ENCODE assay signal across 9 mouse cellular contexts in the genomic region with DNA sequence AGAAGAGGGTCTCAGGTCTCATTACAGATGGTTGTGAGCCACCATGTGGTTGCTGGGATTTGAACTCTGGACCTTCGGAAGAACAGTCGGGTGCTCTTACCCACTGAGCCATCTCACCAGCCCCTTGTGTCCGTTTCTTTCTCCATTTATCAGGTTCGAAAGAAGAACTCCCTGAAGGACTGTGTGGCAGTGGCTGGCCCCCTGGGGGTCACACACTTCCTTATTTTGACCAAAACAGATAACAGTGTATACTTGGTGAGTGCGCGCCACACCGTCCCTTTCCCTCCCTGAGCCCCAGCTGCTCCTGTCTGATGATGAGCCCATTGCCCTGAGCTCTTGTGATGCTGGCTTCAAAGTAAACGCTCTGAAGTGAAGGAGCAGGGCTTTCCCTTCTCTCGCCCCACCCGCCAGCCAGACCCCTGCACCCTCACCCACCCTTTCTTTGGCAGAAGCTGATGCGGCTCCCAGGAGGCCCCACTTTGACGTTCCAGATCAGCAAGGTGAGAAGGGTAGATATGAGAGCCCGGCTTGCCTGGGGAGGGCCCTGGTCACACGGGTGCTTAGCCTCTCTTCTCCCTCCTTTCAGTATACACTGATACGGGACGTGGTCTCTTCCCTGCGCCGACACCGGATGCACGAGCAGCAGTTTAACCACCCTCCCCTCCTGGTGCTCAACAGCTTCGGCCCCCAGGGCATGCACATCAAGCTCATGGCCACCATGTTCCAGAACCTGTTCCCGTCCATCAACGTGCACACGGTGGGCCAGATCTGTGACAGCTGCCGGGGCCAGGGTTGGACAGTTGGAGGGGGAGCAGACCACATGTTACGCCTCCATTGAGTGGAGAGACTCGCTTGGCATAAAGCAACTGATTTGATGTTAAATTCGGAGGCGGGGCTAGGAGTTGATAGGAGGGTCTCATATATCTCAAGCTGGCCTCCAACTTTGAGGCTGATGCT. TPM values are rescaled to one million over a fixed set of nuclear protein-coding genes. Genes with fewer than 3 reads are reported as not detected.
A peak's percentile ranks its signal among the peaks of the same experiment; 100 is the strongest.
DNase-seq lines count a peak whose midpoint lies in the region; ATAC-seq and TF ChIP-seq lines count a peak whose summit lies in the region.
"Had no signal": no experiment of that assay in that cellular context is flagged by ENCODE, and none has a peak within 500 bp of the region (broad histone marks: within the 10 kb centered on the region; RNA-seq: fewer than 3 reads in every experiment).

No protein-coding gene starts in this region.

- in situ Hi-C loops in ES-E14 (cut with MboI; ENCODE audit: low sequenced_read_pairs in 2 of 2, unreplicated experiment in 2 of 2) = loop anchor here in 1 of 2 experiments (10.0 kb wide), 1 partner anchor 115 kb away; the partner anchor contains the start of gene Mrpl4

- WGBS in heart, embryonic 11.5 days (ENCODE audit: insufficient replicate concordance) = 76% methylated on average over 29 of the region's 29 CpGs
- 87% methylated on average over 29 of the region's 29 CpGs for WGBS in hindbrain, embryonic 12.5 days

- H3K9ac ChIP-seq in heart, embryonic 11.5 days (ENCODE audit: low read depth, low read length) = no peak overlapping the region; the same call in 1 of the 2 replicates
- H3K9ac ChIP-seq in ES-E14 (ENCODE audit: insufficient read depth, low read depth, low read length, poor library complexity, severe bottlenecking) = peak overlapping the region; percentile 97
- no peak overlapping the region for H3K9ac ChIP-seq in hindbrain, embryonic 12.5 days

- H3K4me3 ChIP-seq in heart, embryonic 11.5 days (ENCODE audit: low read depth, low read length) = peak overlapping the region; percentile 94
- peak overlapping the region; percentile 54 to 96 for H3K4me3 ChIP-seq in ES-E14 (ENCODE audit: insufficient read depth in 1 of 2, low read depth in 1 of 2, low read length in 2 of 2, poor library complexity in 1 of 2, severe bottlenecking in 1 of 2)
- 0 out of 2 replicates have a peak overlapping the region, but pooled peaks have one; percentile 0 for H3K4me3 ChIP-seq in hindbrain, embryonic 12.5 days

- H3K4me2 ChIP-seq in heart, embryonic 11.5 days = peak overlapping the region; percentile 91
- peak overlapping the region; percentile 88 for H3K4me2 ChIP-seq in hindbrain, embryonic 12.5 days (replicated peaks)

- H3K36me3 ChIP-seq in heart, embryonic 11.5 days (ENCODE audit: control insufficient read depth, insufficient read depth, low read length) = peaks cover 49% of the 10 kb centered on the region
- peaks cover 51% of the 10 kb centered on the region for H3K36me3 ChIP-seq in ES-E14 (ENCODE audit: control insufficient read depth, insufficient read depth, low read length, poor library complexity, severe bottlenecking)
- H3K36me3 ChIP-seq in hindbrain, embryonic 12.5 days = peaks cover 51% of the 10 kb centered on the region

- H3K27ac ChIP-seq in heart, embryonic 11.5 days (ENCODE audit: low read depth, low read length) = no peak overlapping the region
- H3K27ac ChIP-seq in ES-E14 (ENCODE audit: insufficient read depth, low read depth, low read length, poor library complexity, severe bottlenecking) = peak overlapping the region; percentile 5
- H3K27ac ChIP-seq in hindbrain, embryonic 12.5 days = no peak overlapping the region

- no peaks in the 10 kb centered on the region for H3K9me3 ChIP-seq in heart, embryonic 11.5 days (replicated peaks; ENCODE audit: control insufficient read depth, low read length)
- H3K9me3 ChIP-seq in ES-E14 (ENCODE audit: control insufficient read depth, insufficient read depth, low read depth, low read length) = peaks cover 3% of the 10 kb centered on the region; the same call in 1 of the 2 replicates
- H3K9me3 ChIP-seq in hindbrain, embryonic 12.5 days (replicated peaks) = no peaks in the 10 kb centered on the region

- no peak for ATAC-seq in heart, embryonic 11.5 days (replicated peaks; ENCODE audit: insufficient number of reproducible peaks, low FRiP score, low TSS enrichment)
- ATAC-seq in hindbrain, embryonic 12.5 days (ENCODE audit: low FRiP score) = no peak
- peak; percentile 38 for ATAC-seq in megakaryocyte-erythroid progenitor cell, adult 5-6 weeks (replicated peaks; ENCODE audit: low FRiP score, low TSS enrichment, poor library complexity, severe bottlenecking)

- intact Hi-C loops in left cerebral cortex, postnatal 10 days (cut with DNase I) = no loop called here

- no peaks in the 10 kb centered on the region for H3K27me3 ChIP-seq in heart, embryonic 11.5 days (ENCODE audit: control insufficient read depth, insufficient read depth, low read length)
- H3K27me3 ChIP-seq in hindbrain, embryonic 12.5 days = no peaks in the 10 kb centered on the region
- H3K27me3 ChIP-seq: Patski had no signal

- DNase-seq in heart, adult 9 months (ENCODE audit: low spot score in 2 of 2) = no peak
- no peak for DNase-seq in ES-E14 (ENCODE audit: low read depth, low spot score)
- no peak for DNase-seq in left cerebral cortex, adult 8-10 months (ENCODE audit: low spot score in 2 of 2)
- no peak for DNase-seq in left cerebral cortex, postnatal 10 days (ENCODE audit: extremely low spot score in 1 of 2, low spot score in 2 of 2)
- DNase-seq in right cerebral cortex, adult 2 months (ENCODE audit: low spot score in 2 of 2) = no peak

- H3K4me1 ChIP-seq in heart, embryonic 11.5 days (ENCODE audit: control insufficient read depth, insufficient read depth, low read length) = no peaks in the 10 kb centered on the region
- peaks cover 0 to 19% of the 10 kb centered on the region in 2 experiments; a peak in 1 of 4 replicates for H3K4me1 ChIP-seq in ES-E14 (ENCODE audit: control insufficient read depth in 2 of 2, insufficient read depth in 2 of 2, low read length in 2 of 2, poor library complexity in 1 of 2)
- H3K4me1 ChIP-seq in hindbrain, embryonic 12.5 days = peaks cover 16% of the 10 kb centered on the region

TF ChIP-seq in ES-E14, 5 proteins besides CTCF, POLR2A, EP300 and RAD21:
- TF ChIP-seq MAFK (IDR thresholded peaks at IDR 0.05; ENCODE audit: insufficient read depth, low read depth, low read length) (no peak), ZNF384 (IDR thresholded peaks at IDR 0.05; ENCODE audit: low read depth, low read length) (no peak), CHD2 (IDR thresholded peaks at IDR 0.05; ENCODE audit: low read depth, low read length) (no peak), HCFC1 (IDR thresholded peaks at IDR 0.05; ENCODE audit: borderline replicate concordance, insufficient read depth, low read length) (no peak), ZC3H11A (IDR thresholded peaks at IDR 0.05; ENCODE audit: borderline replicate concordance, low read depth, low read length) (no peak)

RNA-seq across cellular contexts. Expression of gene Ppan, which starts 1.5 kb away (rescaled TPM):
- polyA plus RNA-seq in heart, embryonic 11.5 days (2014; fragmentation: Nextera tagmentation; extraction: Ambion mirVana) = 43.6 and 46.2 TPM in 2 replicates
- total RNA-seq in ES-E14 (2012; rRNA removed) = 179 and 287 TPM in 2 replicates
- polyA plus RNA-seq in hindbrain, embryonic 12.5 days (2016; fragmentation: Nextera tagmentation; extraction: Ambion mirVana) = 55.1 and 59.5 TPM in 2 replicates
- 127 and 174 TPM in 2 replicates for total RNA-seq in megakaryocyte-erythroid progenitor cell, adult 5-6 weeks (2014; fragmentation: Nextera tagmentation)
- 154 and 175 TPM in 2 replicates for total RNA-seq in megakaryocyte-erythroid progenitor cell, adult 5-6 weeks (2017)
- 10 to 100 TPM; 21.5 to 27.2 (median 23.6) TPM for total RNA-seq in left cerebral cortex, adult 8-10 months (2022)
- total RNA-seq in left cerebral cortex, postnatal 10 days (2021) = 10 to 100 TPM; 27.8 to 30.0 TPM

RNA-seq across cellular contexts. Expression of gene Eif3g, which starts 9.0 kb away (rescaled TPM):
- 276 and 286 TPM in 2 replicates for polyA plus RNA-seq in heart, embryonic 11.5 days (2014; fragmentation: Nextera tagmentation; extraction: Ambion mirVana)
- total RNA-seq in ES-E14 (2012; rRNA removed) = 196 and 239 TPM in 2 replicates
- polyA plus RNA-seq in hindbrain, embryonic 12.5 days (2016; fragmentation: Nextera tagmentation; extraction: Ambion mirVana) = 282 and 283 TPM in 2 replicates
- total RNA-seq in megakaryocyte-erythroid progenitor cell, adult 5-6 weeks (2014; fragmentation: Nextera tagmentation) = 308 and 325 TPM in 2 replicates
- 259 and 301 TPM in 2 replicates for total RNA-seq in megakaryocyte-erythroid progenitor cell, adult 5-6 weeks (2017)
- total RNA-seq in left cerebral cortex, adult 8-10 months (2022) = 100 to 1,000 TPM; 130 to 139 (median 136) TPM
- total RNA-seq in left cerebral cortex, postnatal 10 days (2021) = 100 to 1,000 TPM; 120 to 127 TPM

RNA-seq across cellular contexts. Expression of gene Angptl6, which starts 9.9 kb away (rescaled TPM):
- polyA plus RNA-seq in heart, embryonic 11.5 days (2014; fragmentation: Nextera tagmentation; extraction: Ambion mirVana) = 2.1 and 2.9 TPM in 2 replicates
- 4.1 and 4.4 TPM in 2 replicates for total RNA-seq in ES-E14 (2012; rRNA removed)
- polyA plus RNA-seq in hindbrain, embryonic 12.5 days (2016; fragmentation: Nextera tagmentation; extraction: Ambion mirVana) = 4.8 and 5.5 TPM in 2 replicates
- total RNA-seq in megakaryocyte-erythroid progenitor cell, adult 5-6 weeks (2014; fragmentation: Nextera tagmentation) = 1.1 and 2.7 TPM in 2 replicates
- 0.42 TPM in 1 of 2 replicates, not detected in the other for total RNA-seq in megakaryocyte-erythroid progenitor cell, adult 5-6 weeks (2017)
- total RNA-seq in left cerebral cortex, adult 8-10 months (2022) = 10 to 100 TPM in 1 of 4 experiments, 1 to 10 TPM in 3; 8.4 to 10.1 (median 9.2) TPM
- total RNA-seq in left cerebral cortex, postnatal 10 days (2021) = 1 to 10 TPM; 8.8 to 9.7 TPM

RNA-seq across cellular contexts. Expression of gene A230050P20Rik, which starts 21.0 kb away (rescaled TPM):
- polyA plus RNA-seq in heart, embryonic 11.5 days (2014; fragmentation: Nextera tagmentation; extraction: Ambion mirVana) = 2.1 TPM in 2 replicates
- total RNA-seq in ES-E14 (2012; rRNA removed) = 8.3 and 16.5 TPM in 2 replicates
- polyA plus RNA-seq in hindbrain, embryonic 12.5 days (2016; fragmentation: Nextera tagmentation; extraction: Ambion mirVana) = 2.0 and 2.4 TPM in 2 replicates
- 37.9 and 44.3 TPM in 2 replicates for total RNA-seq in megakaryocyte-erythroid progenitor cell, adult 5-6 weeks (2014; fragmentation: Nextera tagmentation)
- total RNA-seq in megakaryocyte-erythroid progenitor cell, adult 5-6 weeks (2017) = 11.9 and 24.0 TPM in 2 replicates
- 10 to 100 TPM; 71.9 to 91.7 (median 82.6) TPM for total RNA-seq in left cerebral cortex, adult 8-10 months (2022)
- 10 to 100 TPM; 48.8 to 50.5 TPM for total RNA-seq in left cerebral cortex, postnatal 10 days (2021)

Comparison
In these comparisons a context has a peak if more than half of its experiments do, and no peak if none do; other contexts are left out.
1. H3K4me3 ChIP-seq: peak in every context shown above with its lines; median percentile 94 in heart, embryonic 11.5 days; 75 in ES-E14; 0 in hindbrain, embryonic 12.5 days.